Mouse (Mus musculus) adrenal gland, adult 8-10 months (tissue): ENCODE measurements around the gene Ggct. TPM values are rescaled to one million over a fixed set of nuclear protein-coding genes. Genes with fewer than 3 reads are reported as not detected.
"Not testable (repeated sequence)": the region's sequence is repeated elsewhere in the genome, so short reads cannot be mapped to it uniquely, and the experiment has no call there.

Source experiments
- DNase-seq: peaks from one replicate; pipeline ENCODE4 v3.0.0; 2022
- total RNA-seq, 4 experiments: library from RNA; stranded (reverse); gene quantifications; 2 replicates each; pipeline ENCODE4 v1.2.4; 2022

Gene Ggct
- total RNA-seq, 4 experiments from 2014 or later, result 4.7 to 17.0 (median 7.3) TPM

GRCm38 (mm10) chr6:54992141-54992540, 609 bp downstream of the Ggct start:
- no peak for DNase-seq

GRCm38 (mm10) chr6:54991189-54991588, 1.6 kb downstream of the Ggct start:
- DNase-seq, result no peak

GRCm38 (mm10) chr6:54988141-54988540, 4.6 kb downstream of the Ggct start:
- DNase-seq, result no peak

- no peak for DNase-seq
Observed at GRCm38 (mm10) chr6:54984096-54984495, 8.7 kb downstream of the Ggct start.

- DNase-seq, result no peak
Observed at GRCm38 (mm10) chr6:54983526-54984050, 9.2 kb downstream of the Ggct start.

- DNase-seq, result no peak
Observed at GRCm38 (mm10) chr6:54979426-54979825, 13.3 kb downstream of the Ggct start.

- DNase-seq, result no peak
Observed at GRCm38 (mm10) chr6:54975616-54976015, 17.1 kb downstream of the Ggct start.

GRCm38 (mm10) chr6:54974501-54974900, 18.2 kb downstream of the Ggct start:
- DNase-seq, result no peak

- no peak for DNase-seq
Observed at GRCm38 (mm10) chr6:54972929-54973211, 19.9 kb downstream of the Ggct start.

- peak; percentile 76 for DNase-seq
Observed at GRCm38 (mm10) chr6:54972111-54972928, 20.4 kb downstream of the Ggct start, which contains the start of gene Nod1. Gene Nod1, minus strand, starts transcription at chr6:54972612.

GRCm38 (mm10) chr6:54971731-54972110, 21.0 kb downstream of the Ggct start:
- DNase-seq, result peak; percentile 21

GRCm38 (mm10) chr6:54970506-54970905, 22.2 kb downstream of the Ggct start:
- no peak for DNase-seq

GRCm38 (mm10) chr6:54969801-54970200, 22.9 kb downstream of the Ggct start:
- no peak for DNase-seq

GRCm38 (mm10) chr6:54967591-54967990, 25.2 kb downstream of the Ggct start:
- DNase-seq, result no peak

- DNase-seq, result no peak
Observed at GRCm38 (mm10) chr6:54965234-54965633, 27.5 kb downstream of the Ggct start.

- DNase-seq, result no peak
Observed at GRCm38 (mm10) chr6:54964755-54965154, 28.0 kb downstream of the Ggct start.

GRCm38 (mm10) chr6:54963599-54963998, 29.2 kb downstream of the Ggct start:
- no peak for DNase-seq

- DNase-seq, result no peak
Observed at GRCm38 (mm10) chr6:54957655-54958054, 35.1 kb downstream of the Ggct start.

GRCm38 (mm10) chr6:54956425-54956824, 36.3 kb downstream of the Ggct start:
- peak; percentile 64 for DNase-seq

GRCm38 (mm10) chr6:54955949-54956348, 36.8 kb downstream of the Ggct start:
- DNase-seq, result no peak

- peak; percentile 57 for DNase-seq
Observed at GRCm38 (mm10) chr6:54954659-54955414, 37.9 kb downstream of the Ggct start.

GRCm38 (mm10) chr6:54953399-54953798, 39.4 kb downstream of the Ggct start:
- not testable (repeated sequence) for DNase-seq

- no peak for DNase-seq
Observed at GRCm38 (mm10) chr6:54952542-54952941, 40.2 kb downstream of the Ggct start.

- DNase-seq, result no peak
Observed at GRCm38 (mm10) chr6:54948682-54949081, 44.1 kb downstream of the Ggct start.
